Comparison of ENCODE assay signal across 10 mouse cellular contexts in genomic region chr1:194613271-194613834, GRCm38 (mm10). TPM values are rescaled to one million over a fixed set of nuclear protein-coding genes. Genes with fewer than 3 reads are reported as not detected.
A peak's percentile ranks its signal among the peaks of the same experiment; 100 is the strongest.
DNase-seq lines count a peak whose midpoint lies in the region; ATAC-seq and TF ChIP-seq lines count a peak whose summit lies in the region.
"Had no signal": no experiment of that assay in that cellular context is flagged by ENCODE, and none has a peak within 500 bp of the region (broad histone marks: within the 10 kb centered on the region; RNA-seq: fewer than 3 reads in every experiment).

No protein-coding gene starts in this region.

- TF ChIP-seq EP300 in lung, postnatal 0 days (IDR thresholded peaks at IDR 0.05): no peak

- H3K36me3 ChIP-seq in lung, embryonic 16.5 days (ENCODE audit: control insufficient read depth, insufficient read depth, low read length): no peaks in the 10 kb centered on the region
- no peaks in the 10 kb centered on the region for H3K36me3 ChIP-seq in lung, postnatal 0 days (ENCODE audit: insufficient read depth, low read length)
- no peaks in the 10 kb centered on the region for H3K36me3 ChIP-seq in heart, embryonic 13.5 days
- no peaks in the 10 kb centered on the region for H3K36me3 ChIP-seq in neural tube, embryonic 13.5 days

- H3K9ac ChIP-seq in lung, embryonic 16.5 days (ENCODE audit: low read length): no peak overlapping the region
- H3K9ac ChIP-seq in lung, postnatal 0 days (replicated peaks; ENCODE audit: low read depth): no peak overlapping the region
- no peak overlapping the region for H3K9ac ChIP-seq in heart, embryonic 13.5 days
- no peak overlapping the region for H3K9ac ChIP-seq in neural tube, embryonic 13.5 days

- H3K4me2 ChIP-seq in lung, embryonic 16.5 days (ENCODE audit: low read depth, low read length): no peak overlapping the region
- H3K4me2 ChIP-seq in lung, postnatal 0 days (replicated peaks; ENCODE audit: low read depth, low read length): no peak overlapping the region
- no peak overlapping the region for H3K4me2 ChIP-seq in heart, embryonic 13.5 days
- no peak overlapping the region for H3K4me2 ChIP-seq in neural tube, embryonic 13.5 days

- ATAC-seq in lung, embryonic 16.5 days (ENCODE audit: low read depth): peak; percentile 26; the same call in 1 of the 2 replicates
- no peak for ATAC-seq in lung, postnatal 0 days
- ATAC-seq in heart, embryonic 13.5 days (ENCODE audit: extremely low read depth, insufficient number of reproducible peaks, low FRiP score, low TSS enrichment): no peak
- peak; percentile 66 for ATAC-seq in neural tube, embryonic 13.5 days (ENCODE audit: low read depth)

- no peak overlapping the region for H3K4me3 ChIP-seq in cerebellum, adult 2 months (replicated peaks; ENCODE audit: insufficient read depth, low read depth, low read length)
- H3K4me3 ChIP-seq in lung, embryonic 16.5 days (ENCODE audit: low read length): no peak overlapping the region
- H3K4me3 ChIP-seq in lung, postnatal 0 days (ENCODE audit: low read depth, low read length): no peak overlapping the region
- no peak overlapping the region for H3K4me3 ChIP-seq in heart, embryonic 13.5 days
- no peak overlapping the region for H3K4me3 ChIP-seq in neural tube, embryonic 13.5 days

- TF ChIP-seq CTCF in cerebellum, adult 2 months (IDR thresholded peaks at IDR 0.05; ENCODE audit: borderline replicate concordance, insufficient read depth, low read depth, low read length): no peak
- no peak for TF ChIP-seq CTCF in lung, postnatal 0 days (IDR thresholded peaks at IDR 0.05)

- H3K27me3 ChIP-seq in cerebellum, adult 2 months (ENCODE audit: control insufficient read depth, insufficient read depth, low read length): no peaks in the 10 kb centered on the region
- no peaks in the 10 kb centered on the region for H3K27me3 ChIP-seq in lung, embryonic 16.5 days (ENCODE audit: control insufficient read depth, insufficient read depth, low read depth, low read length)
- no peaks in the 10 kb centered on the region for H3K27me3 ChIP-seq in lung, postnatal 0 days (replicated peaks; ENCODE audit: insufficient read depth, low read length)
- H3K27me3 ChIP-seq in heart, embryonic 13.5 days (replicated peaks): no peaks in the 10 kb centered on the region
- H3K27me3 ChIP-seq in neural tube, embryonic 13.5 days: no peaks in the 10 kb centered on the region

- DNase-seq in cerebellum, adult 2 months: peak; percentile 35 to 72
- no peak for DNase-seq in cerebellum, adult 11 months
- DNase-seq in lung, postnatal 0 days (ENCODE audit: low spot score): no peak
- no peak for DNase-seq in embryo, embryonic 10.5 days (ENCODE audit: low spot score)
- DNase-seq in lung, postnatal 10 days: no peak
- DNase-seq: adrenal gland, postnatal 36 days; lung, postnatal 14 days had no signal

- WGBS in cerebellum, adult 2 months: 11% methylated on average over 2 of the region's 2 CpGs
- WGBS in lung, embryonic 16.5 days: 47% methylated on average over 2 of the region's 2 CpGs
- WGBS in lung, postnatal 0 days: 63% methylated on average over 2 of the region's 2 CpGs
- 43% methylated on average over 2 of the region's 2 CpGs for WGBS in heart, embryonic 13.5 days
- 13% methylated on average over 2 of the region's 2 CpGs for WGBS in neural tube, embryonic 13.5 days

- no peak overlapping the region for H3K27ac ChIP-seq in cerebellum, adult 2 months (ENCODE audit: insufficient read depth, low read length)
- H3K27ac ChIP-seq in lung, embryonic 16.5 days (ENCODE audit: low read length): no peak overlapping the region
- no peak overlapping the region for H3K27ac ChIP-seq in lung, postnatal 0 days (ENCODE audit: low read length)
- peak overlapping the region; percentile 50 for H3K27ac ChIP-seq in heart, embryonic 13.5 days (replicated peaks)
- no peak overlapping the region for H3K27ac ChIP-seq in neural tube, embryonic 13.5 days (replicated peaks)

- TF ChIP-seq POLR2A in cerebellum, adult 2 months (IDR thresholded peaks at IDR 0.05; ENCODE audit: borderline replicate concordance, insufficient read depth, low read length): no peak

- H3K9me3 ChIP-seq in lung, embryonic 16.5 days (ENCODE audit: control insufficient read depth, low read length): no peaks in the 10 kb centered on the region
- H3K9me3 ChIP-seq in lung, postnatal 0 days (ENCODE audit: low read length): no peaks in the 10 kb centered on the region
- H3K9me3 ChIP-seq in heart, embryonic 13.5 days: no peaks in the 10 kb centered on the region
- no peaks in the 10 kb centered on the region for H3K9me3 ChIP-seq in neural tube, embryonic 13.5 days

- peaks cover 5% of the 10 kb centered on the region for H3K4me1 ChIP-seq in cerebellum, adult 2 months (ENCODE audit: control insufficient read depth, insufficient read depth, low read length)
- peaks cover 3% of the 10 kb centered on the region for H3K4me1 ChIP-seq in lung, embryonic 16.5 days (replicated peaks; ENCODE audit: control insufficient read depth, insufficient read depth, low read length)
- H3K4me1 ChIP-seq in lung, postnatal 0 days (ENCODE audit: insufficient read depth, low read depth, low read length): no peaks in the 10 kb centered on the region
- H3K4me1 ChIP-seq in heart, embryonic 13.5 days: peaks cover 50% of the 10 kb centered on the region
- H3K4me1 ChIP-seq in neural tube, embryonic 13.5 days (replicated peaks): peaks cover 20% of the 10 kb centered on the region

RNA-seq across cellular contexts. Expression of gene Plxna2, which starts 4.7 kb away (rescaled TPM):
- polyA plus RNA-seq in cerebellum, adult 2 months (2012; rRNA removed): 18.0 and 20.7 TPM in 2 replicates
- 10.4 and 10.6 TPM in 2 replicates for polyA plus RNA-seq in lung, embryonic 16.5 days (2015; fragmentation: Nextera tagmentation; extraction: Ambion mirVana)
- polyA plus RNA-seq in lung, postnatal 0 days (2015; fragmentation: Nextera tagmentation; extraction: Ambion mirVana): 4.5 and 5.8 TPM in 2 replicates
- 6.0 and 6.3 TPM in 2 replicates for polyA plus RNA-seq in heart, embryonic 13.5 days (2015; fragmentation: Nextera tagmentation; extraction: Ambion mirVana)
- 42.6 and 50.5 TPM in 2 replicates for polyA plus RNA-seq in neural tube, embryonic 13.5 days (2015; fragmentation: Nextera tagmentation; extraction: Ambion mirVana)

Comparison
In these comparisons a context has a peak if more than half of its experiments do, and no peak if none do; other contexts are left out.
1. DNase-seq: peak in cerebellum, adult 2 months (2 of 2); none in cerebellum, adult 11 months (single experiment), lung, postnatal 0 days (single experiment), embryo, embryonic 10.5 days (single experiment) and lung, postnatal 10 days (single experiment).
2. ATAC-seq: peak in lung, embryonic 16.5 days (single experiment) and neural tube, embryonic 13.5 days (single experiment); none in lung, postnatal 0 days (single experiment) and heart, embryonic 13.5 days (single experiment).